21 mouse cellular contexts compared by ENCODE assay signal in genomic region chr11:47630186-47630585, GRCm38 (mm10).
"Had no signal": no experiment of that assay in that cellular context is flagged by ENCODE, and none has a peak within 500 bp of the region (broad histone marks: within the 10 kb centered on the region; RNA-seq: fewer than 3 reads in every experiment).

No protein-coding gene starts in this region.

- ATAC-seq: liver, postnatal 0 days; lung, postnatal 0 days; midbrain, embryonic 13.5 days; midbrain, embryonic 15.5 days had no signal

- H3K4me2 ChIP-seq: liver, embryonic 15.5 days; lung, embryonic 15.5 days; midbrain, embryonic 11.5 days; midbrain, embryonic 13.5 days; midbrain, embryonic 15.5 days; neural tube, embryonic 13.5 days; neural tube, embryonic 15.5 days had no signal

- H3K36me3 ChIP-seq: liver, embryonic 15.5 days; lung, embryonic 15.5 days; midbrain, embryonic 13.5 days; midbrain, embryonic 15.5 days; neural tube, embryonic 13.5 days; neural tube, embryonic 15.5 days had no signal

- H3K9me3 ChIP-seq: liver, embryonic 15.5 days; lung, embryonic 15.5 days; megakaryocyte, embryonic 14.5 days; midbrain, embryonic 13.5 days; midbrain, embryonic 15.5 days; neural tube, embryonic 13.5 days; neural tube, embryonic 15.5 days had no signal

- DNase-seq: liver, postnatal 0 days; lung, adult 2 months; lung, postnatal 14 days; lung, postnatal 36 days; right cerebral cortex, adult 18-20 months; right cerebral cortex, postnatal 25 days; right cerebral cortex, postnatal 4 days; spleen, adult 18-20 months; thymus, adult 18-20 months; thymus, postnatal 14 days; thymus, postnatal 36 days had no signal

- H3K27ac ChIP-seq: liver, embryonic 15.5 days; lung, embryonic 15.5 days; macrophage; midbrain, embryonic 13.5 days; midbrain, embryonic 15.5 days; neural tube, embryonic 13.5 days; neural tube, embryonic 15.5 days had no signal

- H3K9ac ChIP-seq: liver, embryonic 15.5 days; liver, postnatal 0 days; lung, embryonic 15.5 days; midbrain, embryonic 13.5 days; midbrain, embryonic 15.5 days; neural tube, embryonic 13.5 days; neural tube, embryonic 15.5 days had no signal

- H3K4me3 ChIP-seq: liver, embryonic 15.5 days; lung, embryonic 15.5 days; megakaryocyte, embryonic 14.5 days; midbrain, embryonic 13.5 days; midbrain, embryonic 15.5 days; neural tube, embryonic 13.5 days; neural tube, embryonic 15.5 days had no signal

- H3K27me3 ChIP-seq: liver, embryonic 15.5 days; lung, embryonic 15.5 days; megakaryocyte, embryonic 14.5 days; midbrain, embryonic 13.5 days; midbrain, embryonic 15.5 days; neural tube, embryonic 13.5 days; neural tube, embryonic 15.5 days had no signal

- H3K4me1 ChIP-seq: liver, embryonic 15.5 days; lung, embryonic 15.5 days; megakaryocyte, embryonic 14.5 days; midbrain, embryonic 15.5 days had no signal
